17 mouse cellular contexts compared by ENCODE assay signal in the genomic region with DNA sequence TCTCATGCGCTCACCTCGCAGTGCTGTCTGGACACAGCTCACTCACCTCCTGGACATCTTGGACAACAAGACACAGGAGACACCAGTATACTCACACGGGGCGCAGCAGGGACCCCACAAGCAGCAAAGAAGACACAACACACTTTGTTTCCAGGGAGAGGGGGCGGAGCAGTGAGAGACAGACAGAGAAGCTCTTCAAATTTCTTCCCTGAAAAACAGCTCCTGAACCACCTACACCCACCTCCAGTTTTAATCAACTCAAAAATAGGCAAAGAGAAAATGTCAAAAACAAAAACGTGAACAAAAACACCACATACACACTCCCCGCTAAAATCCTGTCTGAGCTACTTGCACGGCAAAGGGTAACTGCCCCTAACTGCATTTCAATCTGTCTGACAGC.
"Had no signal": no experiment of that assay in that cellular context is flagged by ENCODE, and none has a peak within 500 bp of the region (broad histone marks: within the 10 kb centered on the region; RNA-seq: fewer than 3 reads in every experiment).

No protein-coding gene starts in this region.

- H3K4me3 ChIP-seq: midbrain, embryonic 10.5 days; midbrain, embryonic 12.5 days; myocyte; neural tube, embryonic 13.5 days; neural tube, embryonic 15.5 days; stomach, embryonic 15.5 days had no signal

- DNase-seq: lung, adult 18-20 months; lung, embryonic 14.5 days; lung, postnatal 10 days; lung, postnatal 4 days; midbrain, embryonic 14.5 days; retina, postnatal 1 day; right cerebral cortex, adult 18-20 months; thymus, adult 2 months; thymus, postnatal 25 days; thymus, postnatal 4 days had no signal

- H3K27ac ChIP-seq: midbrain, embryonic 10.5 days; midbrain, embryonic 12.5 days; neural tube, embryonic 13.5 days; neural tube, embryonic 15.5 days; stomach, embryonic 15.5 days; stomach, postnatal 0 days had no signal
